Mouse (Mus musculus) intestine, embryonic 14.5 days (tissue): ENCODE measurements at regions not wholly inside any gene's neighbourhood (a gene's known extent, or its start where the extent isn't known, plus 50 kb on each side); places are given as distances from the start of the nearest gene placed in this dataset.

Experiments
- ATAC-seq: fragments of 200-750 bp; cut with Nextera tagmentation; replicated peaks from 2 replicates; pipeline ENCODE4 v1.8.0; 2017; ENCODE audit warnings: low read depth, moderate number of reproducible peaks, moderate TSS enrichment, moderate library complexity; ENCODE audit not compliant: low FRiP score, low TSS enrichment
- DNase-seq: peaks from one replicate; pipeline ENCODE4 v3.0.0-alpha.2; 2018; ENCODE audit warnings: low spot score
- H3K27ac ChIP-seq: fragments of 300-500 bp; sonication (generic); 2 replicates; pipeline ENCODE4 v1.5.1; 2014; ENCODE audit warnings: low read depth, mild to moderate bottlenecking, control low read depth
- H3K27me3 ChIP-seq: fragments of 300-500 bp; sonication (generic); replicated peaks from 2 replicates; pipeline ENCODE4 v1.6.1; 2014; ENCODE audit warnings: low read length, control low read depth; ENCODE audit not compliant: control insufficient read depth, insufficient read depth
- H3K36me3 ChIP-seq: fragments of 300-500 bp; sonication (generic); 2 replicates; pipeline ENCODE4 v1.6.1; 2014; ENCODE audit warnings: low read length, control low read depth; ENCODE audit not compliant: control insufficient read depth, insufficient read depth
- H3K4me1 ChIP-seq: fragments of 300-500 bp; sonication (generic); replicated peaks from 2 replicates; pipeline ENCODE4 v1.6.1; 2014; ENCODE audit warnings: low read length, control low read depth, mixed read lengths; ENCODE audit not compliant: control insufficient read depth, insufficient read depth
- H3K4me2 ChIP-seq: fragments of 300-500 bp; sonication (generic); 2 replicates; pipeline ENCODE4 v1.6.1; 2014; ENCODE audit warnings: low read length
- H3K4me3 ChIP-seq: fragments of 300-500 bp; sonication (generic); 2 replicates; pipeline ENCODE4 v1.5.1; 2014; ENCODE audit warnings: low read depth, low read length, control low read depth, mixed read lengths
- H3K9ac ChIP-seq: fragments of 300-500 bp; sonication (generic); 2 replicates; pipeline ENCODE4 v1.6.1; 2014; ENCODE audit warnings: mild to moderate bottlenecking, low read length
- H3K9me3 ChIP-seq: fragments of 300-500 bp; sonication (generic); 2 replicates; pipeline ENCODE4 v1.6.1; 2016; ENCODE audit warnings: low read length, control low read depth; ENCODE audit not compliant: control insufficient read depth
- WGBS: fragments of 180-500 bp; shearing (Covaris S2); extraction: QIAGEN DNeasy Blood & Tissue Kit; methylation state at CpG from one replicate; pipeline ENCODE4 v1.1.7; 2014; 5-methylcytosine and 5-hydroxymethylcytosine counted together

GRCm38 (mm10) chr10:99379156-99379555, 116.1 kb downstream of the Dusp6 start:
- Histone ChIP-seq H3K9ac (no peak overlapping the region), H3K36me3 (no peaks in the 10 kb centered on the region), H3K27ac (no peak overlapping the region), H3K4me3 (no peak overlapping the region), H3K4me2 (no peak overlapping the region), H3K27me3 (no peaks in the 10 kb centered on the region), H3K9me3 (no peaks in the 10 kb centered on the region), H3K4me1 (no peaks in the 10 kb centered on the region)
- ATAC-seq (no peak), DNase-seq (no peak)
- WGBS, result 42% methylated on average over 1 of the region's 1 CpGs

- no peak overlapping the region for H3K4me2 ChIP-seq
- no peak for ATAC-seq
- WGBS, result 86% methylated on average over 4 of the region's 4 CpGs
Observed at GRCm38 (mm10) chr10:99380170-99380569, 117.1 kb downstream of the Dusp6 start.

GRCm38 (mm10) chr10:99383028-99383427, 120.0 kb downstream of the Dusp6 start:
- Histone ChIP-seq H3K36me3 (no peaks in the 10 kb centered on the region), H3K9ac (no peak overlapping the region), H3K4me2 (no peak overlapping the region), H3K4me1 (no peaks in the 10 kb centered on the region), H3K4me3 (no peak overlapping the region), H3K27ac (no peak overlapping the region), H3K9me3 (no peaks in the 10 kb centered on the region), H3K27me3 (no peaks in the 10 kb centered on the region)
- no peak for ATAC-seq
- 62% methylated on average over 4 of the region's 4 CpGs for WGBS
- DNase-seq, result no peak

More at GRCm38 (mm10) chr10:99380170-99380569, 117.1 kb downstream of the Dusp6 start:
- H3K27ac ChIP-seq, result no peak overlapping the region
- DNase-seq, result no peak
- no peak overlapping the region for H3K9ac ChIP-seq
- H3K36me3 ChIP-seq, result no peaks in the 10 kb centered on the region
- H3K4me1 ChIP-seq, result no peaks in the 10 kb centered on the region
- H3K27me3 ChIP-seq, result no peaks in the 10 kb centered on the region
- no peaks in the 10 kb centered on the region for H3K9me3 ChIP-seq
- H3K4me3 ChIP-seq, result no peak overlapping the region

- Histone ChIP-seq H3K9me3 (no peaks in the 10 kb centered on the region), H3K4me2 (no peak overlapping the region), H3K9ac (no peak overlapping the region), H3K27ac (no peak overlapping the region), H3K36me3 (no peaks in the 10 kb centered on the region), H3K4me3 (no peak overlapping the region), H3K27me3 (no peaks in the 10 kb centered on the region), H3K4me1 (no peaks in the 10 kb centered on the region)
- DNase-seq, result no peak
- WGBS, result 87% methylated on average over 6 of the region's 6 CpGs
- no peak for ATAC-seq
Observed at GRCm38 (mm10) chr10:99384366-99384765, 121.3 kb downstream of the Dusp6 start.

GRCm38 (mm10) chr10:99384851-99385250, 121.8 kb downstream of the Dusp6 start:
- H3K4me2 ChIP-seq, result no peak overlapping the region
- WGBS, result 75% methylated on average over 3 of the region's 4 CpGs
- no peaks in the 10 kb centered on the region for H3K9me3 ChIP-seq
- H3K27me3 ChIP-seq, result no peaks in the 10 kb centered on the region
- ATAC-seq, result no peak
- no peak overlapping the region for H3K27ac ChIP-seq
- no peaks in the 10 kb centered on the region for H3K4me1 ChIP-seq
- no peak overlapping the region for H3K4me3 ChIP-seq
- H3K36me3 ChIP-seq, result no peaks in the 10 kb centered on the region
- no peak for DNase-seq
- no peak overlapping the region for H3K9ac ChIP-seq

- no peak overlapping the region for H3K27ac ChIP-seq
- no peaks in the 10 kb centered on the region for H3K27me3 ChIP-seq
- no peak for DNase-seq
- 76% methylated on average over 6 of the region's 6 CpGs for WGBS
- H3K4me3 ChIP-seq, result no peak overlapping the region
- no peaks in the 10 kb centered on the region for H3K4me1 ChIP-seq
- H3K9me3 ChIP-seq, result no peaks in the 10 kb centered on the region
- H3K9ac ChIP-seq, result no peak overlapping the region
- H3K36me3 ChIP-seq, result no peaks in the 10 kb centered on the region
- H3K4me2 ChIP-seq, result no peak overlapping the region
- ATAC-seq, result no peak
Observed at GRCm38 (mm10) chr10:99385854-99386253, 122.8 kb downstream of the Dusp6 start.

- DNase-seq, result no peak
- Histone ChIP-seq H3K27me3 (no peaks in the 10 kb centered on the region), H3K4me2 (no peak overlapping the region), H3K36me3 (no peaks in the 10 kb centered on the region), H3K9me3 (no peaks in the 10 kb centered on the region), H3K4me3 (no peak overlapping the region), H3K9ac (no peak overlapping the region), H3K27ac (no peak overlapping the region), H3K4me1 (no peaks in the 10 kb centered on the region)
- 78% methylated on average over 7 of the region's 7 CpGs for WGBS
- ATAC-seq, result no peak
Observed at GRCm38 (mm10) chr10:99388526-99388925, 125.5 kb downstream of the Dusp6 start.

- no peak for ATAC-seq
- Histone ChIP-seq H3K4me3 (no peak overlapping the region), H3K4me1 (no peaks in the 10 kb centered on the region), H3K9me3 (no peaks in the 10 kb centered on the region), H3K27me3 (no peaks in the 10 kb centered on the region), H3K4me2 (no peak overlapping the region), H3K36me3 (no peaks in the 10 kb centered on the region), H3K9ac (no peak overlapping the region), H3K27ac (no peak overlapping the region)
- WGBS, result 93% methylated on average over 8 of the region's 8 CpGs
- no peak for DNase-seq
Observed at GRCm38 (mm10) chr10:99388986-99389385, 126.0 kb downstream of the Dusp6 start.

- H3K4me1 ChIP-seq, result no peaks in the 10 kb centered on the region
- no peak overlapping the region for H3K27ac ChIP-seq
- H3K36me3 ChIP-seq, result no peaks in the 10 kb centered on the region
- no peaks in the 10 kb centered on the region for H3K9me3 ChIP-seq
- H3K4me2 ChIP-seq, result no peak overlapping the region
- DNase-seq (no peak), ATAC-seq (no peak)
- no peaks in the 10 kb centered on the region for H3K27me3 ChIP-seq
- no peak overlapping the region for H3K4me3 ChIP-seq
- 54% methylated on average over 7 of the region's 7 CpGs for whole genome bisulfite sequencing
- no peak overlapping the region for H3K9ac ChIP-seq
Observed at GRCm38 (mm10) chr10:99390609-99391183, 127.7 kb downstream of the Dusp6 start.
